Mouse (Mus musculus): Measurements from ENCODE around the gene Tubgcp6. TPM values are rescaled to one million over a fixed set of nuclear protein-coding genes. Genes with fewer than 3 reads are reported as not detected.

Gene Tubgcp6
- 18.3 and 20.1 TPM in 2 replicates for total RNA-seq (2023)

GRCm38 (mm10) chr15:89122649-89123366 is at the start of gene Tubgcp6:
Gene Tubgcp6, minus strand, starts transcription at chr15:89123112.

GRCm38 (mm10) chr15:89149271-89150040 is 26.5 kb upstream of the Tubgcp6 start, which contains the start of gene Mapk11:
Gene Mapk11, minus strand, starts transcription at chr15:89149628.

DNA sequence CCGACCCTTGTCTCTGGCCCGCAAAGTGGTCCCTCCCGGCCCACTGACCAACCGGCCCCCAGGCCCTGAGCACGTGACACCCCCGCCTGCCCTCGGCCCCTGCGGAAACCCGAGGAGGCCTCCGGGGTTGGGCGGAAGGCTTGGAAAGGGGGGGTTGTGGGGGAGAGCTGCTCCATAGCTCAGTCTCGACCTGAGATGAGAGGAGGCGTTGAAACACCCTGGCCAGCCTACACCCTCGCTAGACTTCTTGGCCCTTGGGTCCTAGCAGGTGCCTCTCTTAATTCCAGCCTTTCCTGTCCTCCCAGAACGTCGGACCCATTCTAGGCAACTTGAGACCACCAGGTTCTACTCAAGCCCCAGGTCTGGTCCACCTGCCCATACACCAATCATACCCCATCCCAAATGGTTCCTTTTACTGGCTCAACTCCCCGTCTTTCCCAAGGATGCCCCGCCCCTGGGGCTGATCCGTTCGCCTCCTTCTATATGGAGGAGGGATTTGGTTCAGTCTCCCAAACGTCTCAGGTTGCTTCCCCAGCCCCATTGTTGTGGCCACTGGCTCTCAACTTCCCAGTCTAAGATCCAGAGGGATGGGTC is 17.8 kb upstream of the Tubgcp6 start, which contains the start of gene Mapk12:
Mapk12 (minus strand) TSS at position 45 of the 594 bp plus-strand sequence.

DNA sequence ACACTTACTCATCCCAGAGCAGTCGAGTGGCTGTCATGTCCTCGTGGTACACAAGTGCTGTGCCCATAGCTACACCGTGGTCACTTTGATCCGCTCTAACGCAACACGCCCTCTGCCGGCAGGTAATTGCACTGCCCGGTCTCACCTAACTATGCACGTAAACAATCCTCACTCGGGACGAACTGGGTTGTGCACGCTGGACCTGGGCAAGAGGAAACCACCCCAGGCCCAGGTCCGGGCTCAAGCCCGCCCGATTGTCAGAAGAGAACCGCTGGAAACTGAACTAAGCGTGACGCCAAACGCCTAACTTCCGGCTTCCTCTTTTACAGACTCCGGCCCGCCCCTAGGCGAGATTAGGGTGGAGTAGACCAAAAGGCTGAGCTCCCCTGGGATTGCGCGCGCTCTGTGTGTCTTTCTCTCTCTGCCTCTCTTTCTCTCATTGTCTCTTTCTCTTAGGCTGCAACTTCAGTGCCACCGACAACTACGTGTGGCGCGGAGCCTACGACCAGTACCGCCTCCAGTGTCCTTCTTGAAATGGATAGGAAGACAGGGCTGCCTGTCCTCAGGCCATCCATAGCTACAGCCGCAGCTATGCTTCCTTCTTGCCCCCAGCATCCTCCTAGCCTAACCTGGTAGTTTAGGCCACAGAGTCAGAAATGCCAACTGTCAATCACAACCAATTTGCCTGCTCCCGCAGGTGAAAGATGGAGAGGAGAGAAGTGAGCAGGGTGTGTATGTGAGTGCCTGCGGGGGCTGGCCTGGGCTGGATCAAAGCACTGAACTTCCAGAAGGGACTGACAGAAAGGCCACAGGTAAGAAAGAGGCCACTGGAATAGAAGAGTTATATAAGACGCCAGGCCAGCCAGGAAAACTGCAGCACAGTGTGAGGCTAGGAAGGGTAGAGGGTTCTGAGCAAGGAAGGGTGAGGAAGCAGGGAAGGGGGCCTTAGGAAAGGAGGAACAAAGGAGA is 5.8 kb upstream of the Tubgcp6 start, which contains the start of gene Hdac10:
Hdac10 (minus strand) TSS at position 319 of the 969 bp plus-strand sequence.

GRCm38 (mm10) chr15:89088607-89089247 is 34.2 kb downstream of the Tubgcp6 start, which contains the start of gene Selenoo:
Gene Selenoo, plus strand, starts transcription at chr15:89089084.

GRCm38 (mm10) chr15:89074613-89075477 is 48.1 kb downstream of the Tubgcp6 start, which contains the start of gene Trabd:
Gene Trabd, plus strand, starts transcription at chr15:89075124.

GRCm38 (mm10) chr15:89059161-89059931 is 63.6 kb downstream of the Tubgcp6 start, which contains the start of gene Panx2:
Gene Panx2, plus strand, starts transcription at chr15:89059734.

Other genes starting within 250 kb of the Tubgcp6 start
- gene Ttll8, start 168.7 kb downstream of the Tubgcp6 start, total RNA-seq (2023): not detected in 2 replicates
- gene Mlc1, start 144.1 kb downstream of the Tubgcp6 start, total RNA-seq (2023): not detected in 2 replicates
- not detected in 2 replicates for gene Mov10l1, start 140.2 kb downstream of the Tubgcp6 start, total RNA-seq (2023)
- gene Panx2, start 63.4 kb downstream of the Tubgcp6 start, total RNA-seq (2023): not detected in 2 replicates
- 41.2 and 61.2 TPM in 2 replicates for gene Trabd, start 48.0 kb downstream of the Tubgcp6 start, total RNA-seq (2023)
- gene Selenoo, start 34.0 kb downstream of the Tubgcp6 start, total RNA-seq (2023): 17.9 and 19.1 TPM in 2 replicates
- gene Hdac10, start 5.6 kb upstream of the Tubgcp6 start, total RNA-seq (2023): 6.7 and 8.6 TPM in 2 replicates
- 0.95 TPM in 1 of 2 replicates, not detected in the other for gene Mapk12, start 17.6 kb upstream of the Tubgcp6 start, total RNA-seq (2023)
- 0.32 TPM in 1 of 2 replicates, not detected in the other for gene Mapk11, start 26.5 kb upstream of the Tubgcp6 start, total RNA-seq (2023)
- 47.8 and 51.8 TPM in 2 replicates for gene Plxnb2, start 57.7 kb upstream of the Tubgcp6 start, total RNA-seq (2023)
- 1.6 and 2.4 TPM in 2 replicates for gene Dennd6b, start 73.4 kb upstream of the Tubgcp6 start, total RNA-seq (2023)
- gene Ppp6r2, start 88.4 kb upstream of the Tubgcp6 start, total RNA-seq (2023): 23.7 and 23.8 TPM in 2 replicates
- 106 and 168 TPM in 2 replicates for gene Sbf1, start 192.2 kb upstream of the Tubgcp6 start, total RNA-seq (2023)
- gene Adm2, start 199.6 kb upstream of the Tubgcp6 start, total RNA-seq (2023): not detected in 2 replicates
- not detected in 2 replicates for gene Miox, start 211.3 kb upstream of the Tubgcp6 start, total RNA-seq (2023)
- gene Lmf2, start 232.5 kb upstream of the Tubgcp6 start, total RNA-seq (2023): 25.7 and 31.6 TPM in 2 replicates
- gene Ncaph2, start 232.6 kb upstream of the Tubgcp6 start, total RNA-seq (2023): 72.6 and 116 TPM in 2 replicates

Data from neutrophil, adult 65 days (primary cell).